In genomic region chr5:130023067-130023766, GRCm38 (mm10) we compare ENCODE assay signal across 8 mouse cellular contexts. TPM values are rescaled to one million over a fixed set of nuclear protein-coding genes. Genes with fewer than 3 reads are reported as not detected.
DNase-seq lines count a peak whose midpoint lies in the region; ATAC-seq and TF ChIP-seq lines count a peak whose summit lies in the region.

No protein-coding gene starts in this region.

- H3K27ac ChIP-seq in left cerebral cortex, adult 2 months: no peak overlapping the region
- no peak overlapping the region for H3K27ac ChIP-seq in embryonic facial prominence, embryonic 11.5 days (replicated peaks; ENCODE audit: low read depth, low read length)
- H3K27ac ChIP-seq in intestine, embryonic 15.5 days: no peak overlapping the region
- no peak overlapping the region for H3K27ac ChIP-seq in neural tube, embryonic 13.5 days (replicated peaks)

- H3K9me3 ChIP-seq in embryonic facial prominence, embryonic 11.5 days (replicated peaks; ENCODE audit: control insufficient read depth, low read length): no peaks in the 10 kb centered on the region
- no peaks in the 10 kb centered on the region for H3K9me3 ChIP-seq in intestine, embryonic 15.5 days
- H3K9me3 ChIP-seq in neural tube, embryonic 13.5 days: no peaks in the 10 kb centered on the region

- DNase-seq in left cerebral cortex, adult 2 months (ENCODE audit: extremely low spot score in 1 of 2, low spot score in 2 of 2): no peak
- no peak for DNase-seq in left cerebral cortex, adult 8-10 months (ENCODE audit: low spot score in 2 of 2)
- DNase-seq in embryonic facial prominence, embryonic 11.5 days (ENCODE audit: low spot score): no peak
- no peak for DNase-seq in retina, embryonic 14.5 days (ENCODE audit: low spot score)
- DNase-seq in layer of hippocampus, postnatal 36 days: no peak
- DNase-seq in layer of hippocampus, adult 9-11 months: no peak

- H3K9ac ChIP-seq in embryonic facial prominence, embryonic 11.5 days (replicated peaks; ENCODE audit: low read length): no peak overlapping the region
- no peak overlapping the region for H3K9ac ChIP-seq in intestine, embryonic 15.5 days
- H3K9ac ChIP-seq in neural tube, embryonic 13.5 days: peak overlapping the region; percentile 75; the same call in 1 of the 2 replicates

- ATAC-seq in embryonic facial prominence, embryonic 11.5 days (replicated peaks; ENCODE audit: insufficient number of reproducible peaks, low FRiP score, low TSS enrichment, low read depth): no peak
- no peak for ATAC-seq in intestine, embryonic 15.5 days
- no peak for ATAC-seq in neural tube, embryonic 13.5 days (ENCODE audit: low read depth)

- no peak for TF ChIP-seq CTCF in left cerebral cortex, adult 2 months (IDR thresholded peaks at IDR 0.05)

- no peaks in the 10 kb centered on the region for H3K36me3 ChIP-seq in embryonic facial prominence, embryonic 11.5 days (replicated peaks; ENCODE audit: control insufficient read depth, insufficient read depth, low read depth, low read length)
- H3K36me3 ChIP-seq in intestine, embryonic 15.5 days: no peaks in the 10 kb centered on the region
- H3K36me3 ChIP-seq in neural tube, embryonic 13.5 days: 0 out of 2 replicates have a peak, but pooled peaks cover 4% of the 10 kb centered on the region

- intact Hi-C loops in left cerebral cortex, adult 2 months (cut with DNase I): loop anchor here (1.0 kb wide), 1 partner anchor 140 kb away; no protein-coding TSS in a partner anchor

- no peaks in the 10 kb centered on the region for H3K4me1 ChIP-seq in embryonic facial prominence, embryonic 11.5 days (ENCODE audit: control insufficient read depth, insufficient read depth, low read length)
- peaks cover 16% of the 10 kb centered on the region; the same call in 1 of the 2 replicates for H3K4me1 ChIP-seq in intestine, embryonic 15.5 days (replicated peaks)
- H3K4me1 ChIP-seq in neural tube, embryonic 13.5 days (replicated peaks): peaks cover 18% of the 10 kb centered on the region

- no peaks in the 10 kb centered on the region for H3K27me3 ChIP-seq in embryonic facial prominence, embryonic 11.5 days (ENCODE audit: control insufficient read depth, insufficient read depth, low read length)
- H3K27me3 ChIP-seq in intestine, embryonic 15.5 days (replicated peaks): no peaks in the 10 kb centered on the region
- peaks cover 20% of the 10 kb centered on the region for H3K27me3 ChIP-seq in neural tube, embryonic 13.5 days

- WGBS in embryonic facial prominence, embryonic 11.5 days: 44% methylated on average over 12 of the region's 12 CpGs
- WGBS in intestine, embryonic 15.5 days: 38% methylated on average over 12 of the region's 12 CpGs
- WGBS in neural tube, embryonic 13.5 days: 44% methylated on average over 12 of the region's 12 CpGs

- peak overlapping the region; percentile 63 for H3K4me3 ChIP-seq in left cerebral cortex, adult 2 months
- H3K4me3 ChIP-seq in embryonic facial prominence, embryonic 11.5 days (ENCODE audit: low read depth, low read length): peak overlapping the region; percentile 52; the same call in 1 of the 2 replicates
- peak overlapping the region; percentile 61 for H3K4me3 ChIP-seq in intestine, embryonic 15.5 days (replicated peaks)
- peak overlapping the region; percentile 58 for H3K4me3 ChIP-seq in neural tube, embryonic 13.5 days

- peak overlapping the region; percentile 74; the same call in 1 of the 2 replicates for H3K4me2 ChIP-seq in embryonic facial prominence, embryonic 11.5 days (ENCODE audit: low read depth, low read length)
- peak overlapping the region; percentile 93 for H3K4me2 ChIP-seq in intestine, embryonic 15.5 days (replicated peaks)
- peak overlapping the region; percentile 90 for H3K4me2 ChIP-seq in neural tube, embryonic 13.5 days

RNA-seq across cellular contexts. Expression of gene Asl, which starts 5.8 kb away (rescaled TPM):
- total RNA-seq in left cerebral cortex, adult 2 months (2021): 10 to 100 TPM; 15.7 to 23.5 TPM
- 10 to 100 TPM; 22.9 to 28.0 (median 25.9) TPM for total RNA-seq in left cerebral cortex, adult 8-10 months (2022)
- polyA plus RNA-seq in embryonic facial prominence, embryonic 11.5 days (2014; fragmentation: Nextera tagmentation; extraction: Ambion mirVana): 21.0 and 29.6 TPM in 2 replicates
- 51.4 and 65.0 TPM in 2 replicates for polyA plus RNA-seq in intestine, embryonic 15.5 days (2015; fragmentation: Nextera tagmentation; extraction: Ambion mirVana)
- 40.3 and 44.4 TPM in 2 replicates for polyA plus RNA-seq in neural tube, embryonic 13.5 days (2015; fragmentation: Nextera tagmentation; extraction: Ambion mirVana)
- total RNA-seq in layer of hippocampus, postnatal 36 days (2021): 10 to 100 TPM; 18.0 to 18.8 TPM

RNA-seq across cellular contexts. Expression of gene Crcp, which starts 5.9 kb away (rescaled TPM):
- 10 to 100 TPM; 30.2 to 30.8 TPM for total RNA-seq in left cerebral cortex, adult 2 months (2021)
- 10 to 100 TPM; 26.7 to 32.6 (median 30.1) TPM for total RNA-seq in left cerebral cortex, adult 8-10 months (2022)
- 30.6 and 30.9 TPM in 2 replicates for polyA plus RNA-seq in embryonic facial prominence, embryonic 11.5 days (2014; fragmentation: Nextera tagmentation; extraction: Ambion mirVana)
- polyA plus RNA-seq in intestine, embryonic 15.5 days (2015; fragmentation: Nextera tagmentation; extraction: Ambion mirVana): 34.1 and 38.7 TPM in 2 replicates
- polyA plus RNA-seq in neural tube, embryonic 13.5 days (2015; fragmentation: Nextera tagmentation; extraction: Ambion mirVana): 70.1 and 80.1 TPM in 2 replicates
- total RNA-seq in layer of hippocampus, postnatal 36 days (2021): 10 to 100 TPM; 37.0 to 38.2 TPM

RNA-seq across cellular contexts. Expression of gene Gusb, which starts 20.4 kb away (rescaled TPM):
- 10 to 100 TPM; 10.3 to 12.2 TPM for total RNA-seq in left cerebral cortex, adult 2 months (2021)
- 10 to 100 TPM; 12.7 to 40.4 (median 22.1) TPM for total RNA-seq in left cerebral cortex, adult 8-10 months (2022)
- polyA plus RNA-seq in embryonic facial prominence, embryonic 11.5 days (2014; fragmentation: Nextera tagmentation; extraction: Ambion mirVana): 45.1 and 45.5 TPM in 2 replicates
- 88.8 and 95.7 TPM in 2 replicates for polyA plus RNA-seq in intestine, embryonic 15.5 days (2015; fragmentation: Nextera tagmentation; extraction: Ambion mirVana)
- 30.9 and 33.3 TPM in 2 replicates for polyA plus RNA-seq in neural tube, embryonic 13.5 days (2015; fragmentation: Nextera tagmentation; extraction: Ambion mirVana)
- 10 to 100 TPM in 1 of 2 experiments, 1 to 10 TPM in 1; 9.7 to 10.6 TPM for total RNA-seq in layer of hippocampus, postnatal 36 days (2021)

RNA-seq across cellular contexts. Expression of gene Tpst1, which starts 49.9 kb away (rescaled TPM):
- total RNA-seq in left cerebral cortex, adult 2 months (2021): 10 to 100 TPM; 34.0 to 34.1 TPM
- 10 to 100 TPM; 34.4 to 39.4 (median 36.7) TPM for total RNA-seq in left cerebral cortex, adult 8-10 months (2022)
- polyA plus RNA-seq in embryonic facial prominence, embryonic 11.5 days (2014; fragmentation: Nextera tagmentation; extraction: Ambion mirVana): 70.4 and 72.9 TPM in 2 replicates
- 53.4 and 59.8 TPM in 2 replicates for polyA plus RNA-seq in intestine, embryonic 15.5 days (2015; fragmentation: Nextera tagmentation; extraction: Ambion mirVana)
- 56.7 and 59.0 TPM in 2 replicates for polyA plus RNA-seq in neural tube, embryonic 13.5 days (2015; fragmentation: Nextera tagmentation; extraction: Ambion mirVana)
- total RNA-seq in layer of hippocampus, postnatal 36 days (2021): 10 to 100 TPM; 50.2 to 50.6 TPM
